ENCODE assay signal across 8 mouse cellular contexts in the genomic region with DNA sequence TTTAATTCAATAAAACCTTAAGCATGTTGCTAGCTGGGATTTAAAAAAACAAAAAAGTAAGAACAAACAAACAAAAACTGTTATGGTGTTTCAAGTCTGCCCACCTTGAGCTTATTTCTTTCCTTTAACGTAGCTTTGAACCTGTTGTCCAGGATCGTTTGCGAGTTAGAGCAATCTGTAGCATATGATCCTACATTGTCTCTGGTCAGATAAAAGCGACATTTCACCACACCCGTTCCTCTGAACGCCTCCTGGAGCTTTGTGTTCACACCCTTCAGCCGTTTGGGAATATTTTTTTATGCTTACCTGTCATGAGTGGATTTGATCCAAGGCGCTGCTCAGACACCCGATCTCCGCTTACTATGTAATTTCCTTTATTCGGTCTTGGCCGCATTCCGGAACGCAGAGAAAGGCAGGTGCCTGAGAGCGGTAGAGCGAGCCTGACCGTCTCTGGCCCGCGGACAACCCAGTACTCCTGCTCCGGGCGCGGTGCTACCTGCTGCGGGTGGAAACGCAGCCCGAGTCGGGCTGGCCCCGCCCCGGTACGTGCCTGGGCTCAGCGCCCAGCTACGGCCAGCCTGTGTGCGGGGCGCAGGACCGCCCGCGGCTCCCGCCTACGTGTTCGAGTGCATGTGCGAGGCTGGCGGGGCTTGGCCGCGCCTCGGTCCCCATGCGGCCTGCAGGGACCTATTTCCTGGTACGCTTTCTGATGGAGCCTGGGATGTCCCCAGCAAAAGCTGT. TPM values are rescaled to one million over a fixed set of nuclear protein-coding genes. Genes with fewer than 3 reads are reported as not detected.
A peak's percentile ranks its signal among the peaks of the same experiment; 100 is the strongest.
DNase-seq lines count a peak whose midpoint lies in the region; ATAC-seq and TF ChIP-seq lines count a peak whose summit lies in the region.

No protein-coding gene starts in this region.

- H3K9ac ChIP-seq in hindbrain, embryonic 13.5 days = peak overlapping the region; percentile 78

- WGBS in hindbrain, embryonic 13.5 days = 5% methylated on average over 46 of the region's 46 CpGs
- 22% methylated on average over 46 of the region's 46 CpGs for WGBS in thymus, adult 2 months

- ATAC-seq in hindbrain, embryonic 13.5 days (ENCODE audit: low FRiP score) = peak; percentile 91

- H3K27ac ChIP-seq in hindbrain, embryonic 13.5 days = 0 out of 2 replicates have a peak overlapping the region, but pooled peaks have one; percentile 18
- peak overlapping the region; percentile 70 for H3K27ac ChIP-seq in left cerebral cortex, adult 2 months
- H3K27ac ChIP-seq in thymus, adult 2 months (ENCODE audit: control insufficient read depth, insufficient read depth, low read length) = no peak overlapping the region

- DNase-seq in ZHBTc4 (ENCODE audit: low read depth, low spot score) = peak; percentile 79
- peak; percentile 90 for DNase-seq in cerebellum, adult 9-11 months
- DNase-seq in frontal cortex, postnatal 36 days (ENCODE audit: low spot score in 2 of 2) = peak; percentile 60
- peak; percentile 34 to 69 for DNase-seq in left cerebral cortex, adult 2 months (ENCODE audit: extremely low spot score in 1 of 2, low spot score in 2 of 2)
- DNase-seq in lung, postnatal 25 days (ENCODE audit: low spot score) = peak; percentile 17
- peak; percentile 50 for DNase-seq in retina, embryonic 14.5 days (ENCODE audit: low spot score)
- DNase-seq in thymus, adult 2 months = no peak

- H3K36me3 ChIP-seq in hindbrain, embryonic 13.5 days = peaks cover 11% of the 10 kb centered on the region
- H3K36me3 ChIP-seq in thymus, adult 2 months (ENCODE audit: control insufficient read depth, insufficient read depth, low read length) = peaks cover 27% of the 10 kb centered on the region

- TF ChIP-seq CTCF in left cerebral cortex, adult 2 months (IDR thresholded peaks at IDR 0.05) = no peak; the same call in 1 of the 2 replicates
- TF ChIP-seq CTCF in thymus, adult 2 months (IDR thresholded peaks at IDR 0.05; ENCODE audit: borderline replicate concordance, control insufficient read depth, extremely low read depth, insufficient read depth, low read length, poor library complexity) = no peak

- peaks cover 19% of the 10 kb centered on the region for H3K4me1 ChIP-seq in hindbrain, embryonic 13.5 days (replicated peaks)
- peaks cover 7% of the 10 kb centered on the region for H3K4me1 ChIP-seq in thymus, adult 2 months (replicated peaks; ENCODE audit: control insufficient read depth, insufficient read depth, low read length)

- peaks cover 17% of the 10 kb centered on the region for H3K27me3 ChIP-seq in hindbrain, embryonic 13.5 days
- H3K27me3 ChIP-seq in thymus, adult 2 months (ENCODE audit: control insufficient read depth, insufficient read depth, low read length) = no peaks in the 10 kb centered on the region; the same call in 1 of the 2 replicates

- H3K9me3 ChIP-seq in hindbrain, embryonic 13.5 days = no peaks in the 10 kb centered on the region

- TF ChIP-seq POLR2A in thymus, adult 2 months (IDR thresholded peaks at IDR 0.05; ENCODE audit: control insufficient read depth, extremely low read depth, insufficient read depth, low read length, poor library complexity) = no peak

- intact Hi-C loops in left cerebral cortex, adult 2 months (cut with DNase I) = loop anchor here (5.0 kb wide), 1 partner anchor 343 kb away; no protein-coding TSS in a partner anchor

- H3K4me3 ChIP-seq in hindbrain, embryonic 13.5 days = peak overlapping the region; percentile 45
- peak overlapping the region; percentile 51 for H3K4me3 ChIP-seq in left cerebral cortex, adult 2 months
- no peak overlapping the region for H3K4me3 ChIP-seq in thymus, adult 2 months (ENCODE audit: control insufficient read depth, insufficient read depth, low read length)

- H3K4me2 ChIP-seq in hindbrain, embryonic 13.5 days = peak overlapping the region; percentile 73

RNA-seq across cellular contexts. Expression of gene Gm49321, which starts 12.0 kb away (rescaled TPM):
- polyA plus RNA-seq in hindbrain, embryonic 13.5 days (2015; fragmentation: Nextera tagmentation; extraction: Ambion mirVana) = 20.9 and 23.9 TPM in 2 replicates
- total RNA-seq in left cerebral cortex, adult 2 months (2021) = 10 to 100 TPM; 11.8 to 15.7 TPM
- not detected in 2 replicates for polyA plus RNA-seq in thymus, adult 2 months (2012; rRNA removed)

RNA-seq across cellular contexts. Expression of gene Snapc1, which starts 14.8 kb away (rescaled TPM):
- 34.4 and 39.0 TPM in 2 replicates for polyA plus RNA-seq in hindbrain, embryonic 13.5 days (2015; fragmentation: Nextera tagmentation; extraction: Ambion mirVana)
- total RNA-seq in left cerebral cortex, adult 2 months (2021) = 10 to 100 TPM; 45.4 to 51.6 TPM
- polyA plus RNA-seq in thymus, adult 2 months (2012; rRNA removed) = 9.3 and 9.9 TPM in 2 replicates

RNA-seq across cellular contexts. Expression of gene Syt16, which starts 48.0 kb away (rescaled TPM):
- 50.9 and 53.6 TPM in 2 replicates for polyA plus RNA-seq in hindbrain, embryonic 13.5 days (2015; fragmentation: Nextera tagmentation; extraction: Ambion mirVana)
- 10 to 100 TPM; 78.1 to 82.7 TPM for total RNA-seq in left cerebral cortex, adult 2 months (2021)
- polyA plus RNA-seq in thymus, adult 2 months (2012; rRNA removed) = 0.06 TPM in 1 of 2 replicates, not detected in the other

RNA-seq across cellular contexts. Expression of gene Hif1a, which starts 48.3 kb away (rescaled TPM):
- 80.0 and 84.1 TPM in 2 replicates for polyA plus RNA-seq in hindbrain, embryonic 13.5 days (2015; fragmentation: Nextera tagmentation; extraction: Ambion mirVana)
- total RNA-seq in left cerebral cortex, adult 2 months (2021) = 10 to 100 TPM; 51.7 to 53.3 TPM
- 45.3 and 57.7 TPM in 2 replicates for polyA plus RNA-seq in thymus, adult 2 months (2012; rRNA removed)

Comparison
In these comparisons a context has a peak if more than half of its experiments do, and no peak if none do; other contexts are left out.
1. RNA of gene Gm49321, which starts 12.0 kb away (polyA plus RNA-seq): 20.9 to 23.9 TPM in hindbrain, embryonic 13.5 days; not detected in thymus, adult 2 months; every median in the first group is over 10 times any median in the second.
2. RNA of gene Syt16, which starts 48.0 kb away (polyA plus RNA-seq): 50.9 to 53.6 TPM in hindbrain, embryonic 13.5 days; 0.06 TPM in thymus, adult 2 months; every median in the first group is over 10 times any median in the second.